Mouse (Mus musculus): ENCODE data around the gene Clec4b2. TPM values are rescaled to one million over a fixed set of nuclear protein-coding genes. Genes with fewer than 3 reads are reported as not detected.
"Not testable (repeated sequence)": the region's sequence is repeated elsewhere in the genome, so short reads cannot be mapped to it uniquely, and the experiment has no call there.

Clec4b2 gene
- polyA plus RNA-seq, 2 experiments = not detected

GRCm38 (mm10) chr6:123171040-123171439, 1.7 kb upstream of the Clec4b2 start:
- no peak for DNase-seq (ENCODE audit: low spot score)
- TF ChIP-seq POLR2A (IDR thresholded peaks at IDR 0.05; ENCODE audit: borderline replicate concordance, extremely low read depth, insufficient read depth, insufficient read length) = no peak

GRCm38 (mm10) chr6:123175549-123175948, 2.9 kb downstream of the Clec4b2 start:
- 75% methylated on average over 1 of the region's 1 CpGs for WGBS
- DNase-seq (ENCODE audit: low spot score) (no peak), ATAC-seq (ENCODE audit: low FRiP score, low read depth) (no peak)
- H3K27ac ChIP-seq (replicated peaks; ENCODE audit: low read depth, low read length) = no peak overlapping the region
- H3K4me2 ChIP-seq (replicated peaks; ENCODE audit: low read depth, low read length, severe bottlenecking) = no peak overlapping the region
- no peak for TF ChIP-seq POLR2A (IDR thresholded peaks at IDR 0.05; ENCODE audit: borderline replicate concordance, extremely low read depth, insufficient read depth, insufficient read length)
- H3K36me3 ChIP-seq (ENCODE audit: control insufficient read depth, insufficient read depth, low read length) = no peaks in the 10 kb centered on the region
- H3K4me3 ChIP-seq (replicated peaks; ENCODE audit: low read length) = no peak overlapping the region
- H3K9me3 ChIP-seq (ENCODE audit: control insufficient read depth, low read length) = no peaks in the 10 kb centered on the region
- no peaks in the 10 kb centered on the region for H3K27me3 ChIP-seq (ENCODE audit: control insufficient read depth, insufficient read depth, low read length)
- H3K9ac ChIP-seq (ENCODE audit: low read depth, low read length, severe bottlenecking) = no peak overlapping the region
- no peaks in the 10 kb centered on the region for H3K4me1 ChIP-seq (ENCODE audit: control insufficient read depth, insufficient read depth, low read length)

More at GRCm38 (mm10) chr6:123171040-123171439, 1.7 kb upstream of the Clec4b2 start:
- no peaks in the 10 kb centered on the region for H3K27me3 ChIP-seq (ENCODE audit: control insufficient read depth, insufficient read depth, low read length)
- ATAC-seq (ENCODE audit: low FRiP score, low read depth) = no peak
- H3K27ac ChIP-seq (replicated peaks; ENCODE audit: low read depth, low read length) = no peak overlapping the region
- H3K36me3 ChIP-seq (ENCODE audit: control insufficient read depth, insufficient read depth, low read length) = no peaks in the 10 kb centered on the region
- H3K4me2 ChIP-seq (replicated peaks; ENCODE audit: low read depth, low read length, severe bottlenecking) = no peak overlapping the region
- H3K9me3 ChIP-seq (ENCODE audit: control insufficient read depth, low read length) = no peaks in the 10 kb centered on the region
- H3K9ac ChIP-seq (ENCODE audit: low read depth, low read length, severe bottlenecking) = no peak overlapping the region
- no peaks in the 10 kb centered on the region for H3K4me1 ChIP-seq (ENCODE audit: control insufficient read depth, insufficient read depth, low read length)
- no peak overlapping the region for H3K4me3 ChIP-seq (replicated peaks; ENCODE audit: low read length)

- WGBS = 79% methylated on average over 2 of the region's 2 CpGs
- not testable (repeated sequence) for H3K9me3 ChIP-seq (ENCODE audit: control insufficient read depth, low read length)
Observed at GRCm38 (mm10) chr6:123184862-123185261, 12.2 kb downstream of the Clec4b2 start.

DNA sequence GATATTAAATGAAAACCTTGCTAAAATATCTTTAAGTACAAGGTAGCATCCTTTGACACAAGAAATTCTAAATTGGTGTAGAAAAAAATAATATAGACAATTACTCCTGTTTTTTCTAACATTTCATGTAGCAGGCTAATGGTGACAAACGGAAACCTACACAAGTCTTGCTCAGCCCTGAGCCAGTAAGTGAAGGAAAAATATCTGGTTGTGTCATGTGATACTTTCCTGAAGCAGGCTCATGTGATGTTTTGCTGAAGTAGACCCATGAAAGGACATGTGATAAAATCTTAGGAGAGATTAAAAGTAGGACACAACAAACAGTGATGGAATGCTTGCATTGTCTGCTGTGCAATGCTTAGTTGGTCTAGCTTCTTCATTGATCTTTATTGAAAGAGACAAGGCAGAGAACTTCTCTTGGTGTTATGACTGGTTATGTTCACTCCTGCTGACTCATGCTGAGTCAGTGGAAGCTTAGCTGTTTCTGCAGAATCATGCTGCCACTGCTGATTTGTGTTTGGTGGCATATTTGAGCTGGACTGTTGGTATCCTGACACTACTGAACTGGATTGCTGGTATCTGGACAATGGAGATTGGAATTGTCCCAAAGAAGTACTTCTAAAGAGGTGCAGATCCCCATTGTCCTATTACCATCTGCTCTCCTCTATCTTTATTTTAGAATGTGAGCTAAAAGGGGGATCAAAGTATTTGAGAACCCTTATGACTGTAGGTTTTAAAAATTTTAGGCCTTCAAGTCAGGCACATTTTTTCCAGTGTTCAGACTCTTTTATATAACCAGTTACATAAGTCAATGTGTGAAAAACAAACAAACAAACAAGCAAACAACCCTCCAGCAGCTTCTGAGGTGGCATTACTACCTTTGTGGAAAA, 34.7 kb downstream of the Clec4b2 start:
- TF ChIP-seq POLR2A (IDR thresholded peaks at IDR 0.05; ENCODE audit: borderline replicate concordance, extremely low read depth, insufficient read depth, insufficient read length) = no peak
- WGBS = 68% methylated on average over 1 of the region's 1 CpGs
- Histone ChIP-seq H3K27ac (replicated peaks; ENCODE audit: low read depth, low read length) (no peak overlapping the region), H3K36me3 (ENCODE audit: control insufficient read depth, insufficient read depth, low read length) (no peaks in the 10 kb centered on the region), H3K4me2 (replicated peaks; ENCODE audit: low read depth, low read length, severe bottlenecking) (no peak overlapping the region), H3K9ac (ENCODE audit: low read depth, low read length, severe bottlenecking) (no peak overlapping the region), H3K4me3 (replicated peaks; ENCODE audit: low read length) (no peak overlapping the region), H3K27me3 (ENCODE audit: control insufficient read depth, insufficient read depth, low read length) (no peaks in the 10 kb centered on the region), H3K4me1 (ENCODE audit: control insufficient read depth, insufficient read depth, low read length) (no peaks in the 10 kb centered on the region), H3K9me3 (ENCODE audit: control insufficient read depth, low read length) (no peaks in the 10 kb centered on the region)
- no peak for ATAC-seq (ENCODE audit: low FRiP score, low read depth)
- DNase-seq (ENCODE audit: low spot score) = no peak

More at GRCm38 (mm10) chr6:123184862-123185261, 12.2 kb downstream of the Clec4b2 start:
- H3K4me2 ChIP-seq (replicated peaks; ENCODE audit: low read depth, low read length, severe bottlenecking); DNase-seq (ENCODE audit: low spot score); H3K4me1 ChIP-seq (ENCODE audit: control insufficient read depth, insufficient read depth, low read length); H3K27me3 ChIP-seq (ENCODE audit: control insufficient read depth, insufficient read depth, low read length); H3K27ac ChIP-seq (replicated peaks; ENCODE audit: low read depth, low read length); H3K36me3 ChIP-seq (ENCODE audit: control insufficient read depth, insufficient read depth, low read length); ATAC-seq (ENCODE audit: low FRiP score, low read depth); H3K9ac ChIP-seq (ENCODE audit: low read depth, low read length, severe bottlenecking); H3K4me3 ChIP-seq (replicated peaks; ENCODE audit: low read length): not testable (repeated sequence)

DNA sequence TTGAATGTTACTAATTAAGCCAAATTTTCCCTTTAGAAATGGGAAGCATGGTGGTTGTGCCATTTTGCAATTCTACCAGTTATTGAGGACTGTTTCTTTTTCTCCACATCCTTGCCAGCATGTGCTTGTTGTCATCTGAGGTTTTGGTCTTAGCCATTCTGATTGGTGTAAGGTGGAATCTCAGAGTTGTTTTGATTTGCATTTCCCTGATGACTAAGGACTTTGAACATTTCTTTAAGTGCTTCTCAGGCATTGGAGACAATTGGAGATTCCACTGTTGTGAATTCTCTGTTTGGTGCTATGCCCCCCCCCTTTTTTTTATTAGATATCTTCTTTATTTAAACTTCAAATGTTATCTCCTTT, 35.4 kb downstream of the Clec4b2 start:
- not testable (repeated sequence) for H3K4me1 ChIP-seq (ENCODE audit: control insufficient read depth, insufficient read depth, low read length); H3K27ac ChIP-seq (replicated peaks; ENCODE audit: low read depth, low read length); H3K4me2 ChIP-seq (replicated peaks; ENCODE audit: low read depth, low read length, severe bottlenecking); H3K9me3 ChIP-seq (ENCODE audit: control insufficient read depth, low read length); H3K27me3 ChIP-seq (ENCODE audit: control insufficient read depth, insufficient read depth, low read length); H3K4me3 ChIP-seq (replicated peaks; ENCODE audit: low read length); DNase-seq (ENCODE audit: low spot score); ATAC-seq (ENCODE audit: low FRiP score, low read depth); H3K9ac ChIP-seq (ENCODE audit: low read depth, low read length, severe bottlenecking); H3K36me3 ChIP-seq (ENCODE audit: control insufficient read depth, insufficient read depth, low read length)
